Mouse (Mus musculus): ENCODE measurements around the gene Fanca. TPM values are rescaled to one million over a fixed set of nuclear protein-coding genes. Genes with fewer than 3 reads are reported as not detected.

Fanca gene
- total and polyA plus RNA-seq, 3 experiments: 21.9 to 57.8 (median 39.2) TPM

GRCm38 (mm10) chr8:123349073-123349472 is 30.7 kb upstream of the Fanca start:
- H3K9ac ChIP-seq (ENCODE audit: insufficient read depth, low read depth): no peak overlapping the region
- H3K4me2 ChIP-seq (ENCODE audit: insufficient read depth, low read depth, poor library complexity, severe bottlenecking): no peak overlapping the region
- H3K27ac ChIP-seq (ENCODE audit: insufficient read depth, low read depth): no peak overlapping the region
- TF ChIP-seq ELF1 (IDR thresholded peaks at IDR 0.05; ENCODE audit: low read depth, low read length) (no peak), RCOR1 (conservative IDR thresholded peaks at IDR 0.05; ENCODE audit: low read depth, low read length) (no peak), ZC3H11A (IDR thresholded peaks at IDR 0.05; ENCODE audit: low read depth, low read length) (no peak)
- peaks cover 6 to 17% of the 10 kb centered on the region in 2 experiments for H3K4me1 ChIP-seq (ENCODE audit: control insufficient read depth in 1 of 2, insufficient read depth in 2 of 2)
- no peak overlapping the region for H3K4me3 ChIP-seq (replicated peaks in 1 of 3; ENCODE audit: low read depth in 2 of 3, low read length in 2 of 3, poor library complexity in 1 of 3)
- dilution Hi-C loops (cut with MboI; ENCODE audit: extremely low pct_ligation_motif_present, extremely low pct_unique_long_range_greater_than_20kb, low sequenced_read_pairs): no loop called here
- no peaks in the 10 kb centered on the region for H3K27me3 ChIP-seq (replicated peaks)
- in situ Hi-C loops (cut with MboI; ENCODE audit: low pct_ligation_motif_present, low pct_unique_long_range_greater_than_20kb, low sequenced_read_pairs): no loop called here
- no peaks in the 10 kb centered on the region for H3K79me2 ChIP-seq (replicated peaks; ENCODE audit: control insufficient read depth, extremely low read depth, insufficient read depth, poor library complexity, severe bottlenecking)
- no peak for DNase-seq (ENCODE audit: extremely low read depth)
- H3K9me3 ChIP-seq (replicated peaks; ENCODE audit: low read length): no peaks in the 10 kb centered on the region
- H3K36me3 ChIP-seq (replicated peaks in 1 of 2; ENCODE audit: control insufficient read depth in 1 of 2, insufficient read depth in 1 of 2, low read length in 1 of 2): no peaks in the 10 kb centered on the region

GRCm38 (mm10) chr8:123348237-123348843 is 30.0 kb upstream of the Fanca start:
- no peaks in the 10 kb centered on the region for H3K36me3 ChIP-seq (replicated peaks in 1 of 2; ENCODE audit: control insufficient read depth in 1 of 2, insufficient read depth in 1 of 2, low read length in 1 of 2)
- H3K4me2 ChIP-seq (ENCODE audit: insufficient read depth, low read depth, poor library complexity, severe bottlenecking): no peak overlapping the region
- no peak overlapping the region for H3K4me3 ChIP-seq (replicated peaks in 1 of 3; ENCODE audit: low read depth in 2 of 3, low read length in 2 of 3, poor library complexity in 1 of 3)
- dilution Hi-C loops (cut with MboI; ENCODE audit: extremely low pct_ligation_motif_present, extremely low pct_unique_long_range_greater_than_20kb, low sequenced_read_pairs) (no loop called here), in situ Hi-C loops (cut with MboI; ENCODE audit: low pct_ligation_motif_present, low pct_unique_long_range_greater_than_20kb, low sequenced_read_pairs) (no loop called here)
- H3K27me3 ChIP-seq (replicated peaks): no peaks in the 10 kb centered on the region
- H3K9ac ChIP-seq (ENCODE audit: insufficient read depth, low read depth): no peak overlapping the region
- H3K4me1 ChIP-seq (ENCODE audit: control insufficient read depth in 1 of 2, insufficient read depth in 2 of 2): peaks cover 11 to 24% of the 10 kb centered on the region in 2 experiments
- TF ChIP-seq JUND (conservative IDR thresholded peaks at IDR 0.05; ENCODE audit: low read depth, low read length): no peak
- TF ChIP-seq ZNF384 (IDR thresholded peaks at IDR 0.05; ENCODE audit: low read depth, low read length): no peak
- no peak for TF ChIP-seq PAX5 (IDR thresholded peaks at IDR 0.05; ENCODE audit: low read length)
- no peak for TF ChIP-seq E2F4 (IDR thresholded peaks at IDR 0.05; ENCODE audit: insufficient replicate concordance, low read depth, low read length)
- TF ChIP-seq RCOR1 (conservative IDR thresholded peaks at IDR 0.05; ENCODE audit: low read depth, low read length): no peak
- no peak for TF ChIP-seq HCFC1 (IDR thresholded peaks at IDR 0.05; ENCODE audit: low read depth, low read length)
- no peak for TF ChIP-seq EP300 (IDR thresholded peaks at IDR 0.05; ENCODE audit: low read length)
- no peak for TF ChIP-seq ZKSCAN1 (IDR thresholded peaks at IDR 0.05; ENCODE audit: borderline replicate concordance, low read depth, low read length)
- no peak for TF ChIP-seq GABPA (IDR thresholded peaks at IDR 0.05; ENCODE audit: insufficient replicate concordance, low read depth, low read length)
- TF ChIP-seq ETS1 (conservative IDR thresholded peaks at IDR 0.05; ENCODE audit: low read depth, low read length): no peak
- TF ChIP-seq JUN (IDR thresholded peaks at IDR 0.05; ENCODE audit: insufficient read depth, low read depth, low read length): no peak
- no peak for TF ChIP-seq TBP (conservative IDR thresholded peaks at IDR 0.05; ENCODE audit: low read depth, low read length)
- TF ChIP-seq RAD21 (IDR thresholded peaks at IDR 0.05; ENCODE audit: low read depth, low read length): no peak
- TF ChIP-seq UBTF (IDR thresholded peaks at IDR 0.05; ENCODE audit: low read depth, low read length): no peak
- no peak for TF ChIP-seq SMC3 (IDR thresholded peaks at IDR 0.05; ENCODE audit: low read depth, low read length)
- no peak for DNase-seq (ENCODE audit: extremely low read depth)
- no peaks in the 10 kb centered on the region for H3K9me3 ChIP-seq (replicated peaks; ENCODE audit: low read length)
- no peaks in the 10 kb centered on the region for H3K79me2 ChIP-seq (replicated peaks; ENCODE audit: control insufficient read depth, extremely low read depth, insufficient read depth, poor library complexity, severe bottlenecking)
- no peak overlapping the region for H3K27ac ChIP-seq (ENCODE audit: insufficient read depth, low read depth)
